13 mouse cellular contexts compared by ENCODE assay signal in the genomic region with DNA sequence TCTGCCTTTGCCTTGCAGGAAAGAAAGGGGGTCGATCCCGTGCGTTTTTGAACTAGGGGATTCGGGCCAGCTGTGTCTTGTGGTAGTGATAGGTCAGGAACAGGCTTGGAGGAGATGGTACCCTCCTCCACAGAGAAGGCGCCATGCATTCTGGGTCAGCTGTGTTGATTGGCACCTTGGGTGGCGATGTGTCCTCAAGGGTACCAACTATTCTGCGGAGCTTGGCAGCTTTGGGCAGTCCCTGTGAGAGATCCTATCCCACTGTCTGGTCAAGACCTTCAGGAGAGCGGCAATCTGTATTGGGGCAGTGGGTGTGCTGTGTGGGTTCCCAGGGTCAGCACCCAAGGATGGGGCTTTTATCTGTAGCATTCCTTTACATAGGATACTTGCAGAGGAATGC. TPM values are rescaled to one million over a fixed set of nuclear protein-coding genes. Genes with fewer than 3 reads are reported as not detected.
DNase-seq lines count a peak whose midpoint lies in the region; ATAC-seq lines count a peak whose summit lies in the region.
"Had no signal": no experiment of that assay in that cellular context is flagged by ENCODE, and none has a peak within 500 bp of the region (broad histone marks: within the 10 kb centered on the region; RNA-seq: fewer than 3 reads in every experiment).

No protein-coding gene starts in this region.

- peaks cover 35% of the 10 kb centered on the region for H3K4me1 ChIP-seq in neural tube, embryonic 11.5 days (ENCODE audit: control insufficient read depth, insufficient read depth, low read length)
- peaks cover 7% of the 10 kb centered on the region for H3K4me1 ChIP-seq in hindbrain, embryonic 11.5 days (replicated peaks; ENCODE audit: control insufficient read depth, insufficient read depth, low read length)
- H3K4me1 ChIP-seq in midbrain, embryonic 14.5 days (ENCODE audit: control insufficient read depth, insufficient read depth, low read length): peaks cover 53% of the 10 kb centered on the region

- H3K36me3 ChIP-seq in neural tube, embryonic 11.5 days (ENCODE audit: control insufficient read depth, insufficient read depth, low read length): no peaks in the 10 kb centered on the region
- H3K36me3 ChIP-seq in hindbrain, embryonic 11.5 days (ENCODE audit: control insufficient read depth, insufficient read depth, low read length): no peaks in the 10 kb centered on the region
- H3K36me3 ChIP-seq in midbrain, embryonic 14.5 days (ENCODE audit: control insufficient read depth, insufficient read depth, low read length): no peaks in the 10 kb centered on the region
- H3K36me3 ChIP-seq: limb, embryonic 12.5 days had no signal

- ATAC-seq in neural tube, embryonic 11.5 days (ENCODE audit: insufficient read depth, low FRiP score, low TSS enrichment): peak; percentile 15; the same call in 1 of the 2 replicates
- ATAC-seq in hindbrain, embryonic 11.5 days (ENCODE audit: low FRiP score): peak; percentile 17
- peak; percentile 9; the same call in 1 of the 2 replicates for ATAC-seq in midbrain, embryonic 14.5 days (ENCODE audit: low FRiP score, low TSS enrichment)

- no peak overlapping the region for H3K4me2 ChIP-seq in neural tube, embryonic 11.5 days (ENCODE audit: low read depth)
- no peak overlapping the region for H3K4me2 ChIP-seq in hindbrain, embryonic 11.5 days (replicated peaks; ENCODE audit: low read depth, low read length)
- H3K4me2 ChIP-seq in midbrain, embryonic 14.5 days (ENCODE audit: low read length): no peak overlapping the region
- H3K4me2 ChIP-seq: limb, embryonic 12.5 days had no signal

- 91% methylated on average over 8 of the region's 8 CpGs for WGBS in neural tube, embryonic 11.5 days
- WGBS in hindbrain, embryonic 11.5 days: 73% methylated on average over 8 of the region's 8 CpGs
- 58% methylated on average over 8 of the region's 8 CpGs for WGBS in midbrain, embryonic 14.5 days

- H3K9me3 ChIP-seq in neural tube, embryonic 11.5 days (ENCODE audit: control insufficient read depth, low read length): no peaks in the 10 kb centered on the region
- H3K9me3 ChIP-seq in hindbrain, embryonic 11.5 days (ENCODE audit: control insufficient read depth, low read length): no peaks in the 10 kb centered on the region
- H3K9me3 ChIP-seq in midbrain, embryonic 14.5 days (ENCODE audit: control insufficient read depth, low read length): no peaks in the 10 kb centered on the region
- H3K9me3 ChIP-seq: limb, embryonic 12.5 days had no signal

- intact Hi-C loops in left cerebral cortex, postnatal 36 days (cut with DNase I): loop anchor here (5.0 kb wide), 2 partner anchors 62 to 142 kb away; no protein-coding TSS in a partner anchor

- no peak overlapping the region for H3K4me3 ChIP-seq in neural tube, embryonic 11.5 days (ENCODE audit: low read depth, low read length)
- H3K4me3 ChIP-seq in hindbrain, embryonic 11.5 days (ENCODE audit: low read depth, low read length): no peak overlapping the region
- H3K4me3 ChIP-seq in midbrain, embryonic 14.5 days (replicated peaks; ENCODE audit: low read depth, low read length): no peak overlapping the region
- H3K4me3 ChIP-seq: limb, embryonic 12.5 days had no signal

- H3K9ac ChIP-seq in neural tube, embryonic 11.5 days (ENCODE audit: low read length): no peak overlapping the region
- H3K9ac ChIP-seq in hindbrain, embryonic 11.5 days (ENCODE audit: low read depth, low read length): peak overlapping the region; percentile 24; the same call in 1 of the 2 replicates
- peak overlapping the region; percentile 14; the same call in 1 of the 2 replicates for H3K9ac ChIP-seq in midbrain, embryonic 14.5 days (replicated peaks; ENCODE audit: low read length)
- H3K9ac ChIP-seq: limb, embryonic 12.5 days had no signal

- H3K27ac ChIP-seq in neural tube, embryonic 11.5 days (ENCODE audit: low read depth, low read length): peak overlapping the region; percentile 72
- peak overlapping the region; percentile 85 for H3K27ac ChIP-seq in hindbrain, embryonic 11.5 days (ENCODE audit: low read depth, low read length)
- peak overlapping the region; percentile 92 for H3K27ac ChIP-seq in midbrain, embryonic 14.5 days (replicated peaks; ENCODE audit: low read depth, low read length)

- H3K27me3 ChIP-seq in neural tube, embryonic 11.5 days (ENCODE audit: control insufficient read depth, insufficient read depth, low read length): no peaks in the 10 kb centered on the region
- no peaks in the 10 kb centered on the region for H3K27me3 ChIP-seq in hindbrain, embryonic 11.5 days (ENCODE audit: control insufficient read depth, insufficient read depth, low read length)
- no peaks in the 10 kb centered on the region for H3K27me3 ChIP-seq in midbrain, embryonic 14.5 days (ENCODE audit: control insufficient read depth, insufficient read depth, low read length)
- H3K27me3 ChIP-seq: limb, embryonic 12.5 days had no signal

- no peak for DNase-seq in neural tube, embryonic 11.5 days (ENCODE audit: low spot score)
- DNase-seq in neural tube, embryonic 10.5 days (ENCODE audit: extremely low spot score, low spot score): no peak
- DNase-seq in hindbrain, embryonic 11.5 days (ENCODE audit: low spot score): no peak
- no peak for DNase-seq in midbrain, embryonic 14.5 days
- no peak for DNase-seq in adrenal gland, adult 18-20 months (ENCODE audit: low spot score in 2 of 2)
- no peak for DNase-seq in left cerebral cortex, postnatal 36 days (ENCODE audit: low spot score in 2 of 2)
- no peak for DNase-seq in embryo, embryonic 10.5 days (ENCODE audit: low spot score)
- DNase-seq in kidney, postnatal 14 days: no peak
- DNase-seq: lung, adult 2 months had no signal

RNA-seq across cellular contexts. Expression of gene Medag, which starts 31.7 kb away (rescaled TPM):
- polyA plus RNA-seq in neural tube, embryonic 11.5 days (2014; fragmentation: Nextera tagmentation; extraction: Ambion mirVana): 0.16 and 0.28 TPM in 2 replicates
- polyA plus RNA-seq in hindbrain, embryonic 11.5 days (2014; fragmentation: Nextera tagmentation; extraction: Ambion mirVana): 0.25 and 0.80 TPM in 2 replicates
- polyA plus RNA-seq in midbrain, embryonic 14.5 days (2014; fragmentation: Nextera tagmentation; extraction: Ambion mirVana): 5.9 TPM in 2 replicates
- total RNA-seq in adrenal gland, adult 18-20 months (2021): 10 to 100 TPM in 1 of 2 experiments, 1 to 10 TPM in 1; 2.3 to 11.8 TPM
- total RNA-seq in left cerebral cortex, postnatal 36 days (2021): 10 to 100 TPM; 14.5 to 16.5 TPM

RNA-seq across cellular contexts. Expression of gene Tex26, which starts 59.6 kb away (rescaled TPM):
- polyA plus RNA-seq in neural tube, embryonic 11.5 days (2014; fragmentation: Nextera tagmentation; extraction: Ambion mirVana): 0.49 and 1.4 TPM in 2 replicates
- 0.85 and 1.4 TPM in 2 replicates for polyA plus RNA-seq in hindbrain, embryonic 11.5 days (2014; fragmentation: Nextera tagmentation; extraction: Ambion mirVana)
- polyA plus RNA-seq in midbrain, embryonic 14.5 days (2014; fragmentation: Nextera tagmentation; extraction: Ambion mirVana): 0.81 and 1.00 TPM in 2 replicates
- not detected for total RNA-seq in adrenal gland, adult 18-20 months (2021)
- total RNA-seq in left cerebral cortex, postnatal 36 days (2021): under 1 TPM; 0.41 to 0.59 TPM
- total RNA-seq: heart, adult 8-10 months; heart, postnatal 25 days had no signal
- polyA plus RNA-seq: spleen, adult 2 months had no signal
